Mouse (Mus musculus) CD4-positive, CD25-positive, alpha-beta regulatory T cell, adult 2 months (primary cell): ENCODE measurements around the gene Gm20547.
"Not testable (repeated sequence)": the region's sequence is repeated elsewhere in the genome, so short reads cannot be mapped to it uniquely, and the experiment has no call there.

Experiments
- DNase-seq: peaks from one replicate; pipeline ENCODE4 v3.0.0-alpha.2; 2012; ENCODE audit warnings: low read depth, low spot score

The Gm20547 gene

DNA sequence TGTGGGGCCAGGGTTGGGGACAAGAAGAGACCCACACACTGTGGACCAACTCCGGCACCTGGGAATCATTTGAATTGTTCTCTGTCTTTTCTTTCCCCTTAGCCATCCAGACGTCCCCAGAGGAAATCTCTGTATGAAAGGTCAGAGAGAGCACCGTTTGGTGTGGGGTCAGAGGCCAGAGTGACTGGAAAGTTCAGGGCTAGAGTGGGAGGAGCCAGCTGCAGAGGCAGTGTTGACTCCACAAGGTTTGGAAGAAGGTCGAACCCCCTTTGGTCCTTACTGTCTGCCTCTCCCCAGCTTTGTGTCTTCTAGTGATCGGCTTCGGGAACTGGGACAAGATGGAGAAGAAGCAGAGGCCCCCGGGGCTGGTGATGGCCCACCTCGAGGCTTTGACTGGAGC is 28.3 kb downstream of the Gm20547 start:
- DNase-seq: no peak

DNA sequence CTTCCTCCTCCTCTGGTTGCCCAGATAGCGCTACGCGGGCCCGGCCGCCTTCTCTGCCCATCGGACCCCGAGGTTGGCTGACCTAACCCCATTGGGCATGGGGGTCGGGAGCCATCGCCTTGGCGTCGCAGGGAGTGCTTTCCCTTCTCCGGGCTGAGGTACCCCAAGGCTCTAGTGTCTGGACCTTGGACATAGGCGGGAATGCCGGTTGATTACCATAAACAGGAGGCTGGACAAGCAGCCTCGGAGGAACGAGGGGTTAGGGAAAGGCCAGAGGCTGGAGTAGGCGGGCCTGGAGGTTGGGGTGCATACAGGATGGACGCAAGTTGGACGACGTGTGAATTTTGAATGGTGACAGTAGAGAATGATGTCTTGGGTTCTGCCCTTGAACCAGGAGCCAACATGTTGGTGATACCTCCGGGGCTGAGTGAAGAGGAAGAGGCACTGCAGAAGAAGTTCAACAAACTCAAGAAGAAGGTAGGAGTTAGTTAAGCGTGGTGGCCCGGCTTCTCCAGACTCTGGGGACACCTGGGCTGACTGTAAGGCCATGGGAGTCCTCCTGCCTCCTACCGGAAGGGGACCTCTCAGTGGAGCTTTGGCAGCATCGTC is 31.2 kb downstream of the Gm20547 start:
- DNase-seq: no peak

DNA sequence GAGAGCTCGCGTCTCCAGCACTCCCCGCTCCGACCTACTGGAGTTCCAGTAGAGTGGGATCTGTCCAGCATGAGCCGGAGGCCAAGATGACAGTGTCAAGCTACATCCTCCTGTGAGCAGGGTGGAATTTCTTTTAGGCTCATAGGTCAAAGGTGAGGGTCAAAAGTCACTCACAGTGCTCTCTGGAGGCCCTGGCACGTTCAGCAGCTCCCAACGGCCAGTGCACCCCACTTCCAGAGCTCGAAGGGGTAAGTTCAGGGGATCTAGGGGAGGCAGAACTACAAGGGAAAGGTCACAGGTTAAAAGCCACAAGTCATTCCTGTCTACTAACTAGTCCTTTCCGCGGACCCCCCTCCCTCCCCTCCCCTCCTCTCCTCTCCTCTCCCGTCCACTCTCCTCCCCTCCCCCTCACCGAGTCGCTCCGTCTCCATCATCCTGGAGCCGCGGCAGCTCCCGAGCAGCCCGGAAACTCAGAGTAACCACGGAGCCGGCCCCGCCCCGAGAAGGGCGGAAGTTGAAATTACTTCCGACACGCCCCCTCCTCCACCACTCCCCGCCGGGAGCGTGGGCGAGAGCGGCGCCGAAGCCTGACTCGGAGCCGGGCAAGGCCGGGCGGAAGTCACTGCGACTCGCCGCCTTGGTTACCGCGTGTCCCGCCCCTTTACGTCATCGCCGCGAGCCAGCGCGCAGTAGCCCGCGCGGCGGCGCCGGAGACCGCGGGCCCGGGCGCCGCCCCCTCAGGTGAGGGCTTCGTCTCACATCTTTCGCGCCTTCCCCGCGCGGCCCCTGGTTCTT is 31.9 kb downstream of the Gm20547 start, which contains the start of the genes Skiv2l and Nelfe:
TSS of gene Skiv2l (minus strand) at position 489 of the 795 bp plus-strand sequence.
TSS of gene Nelfe (plus strand) at position 670 of the 795 bp plus-strand sequence.
- DNase-seq: peak; percentile 99

DNA sequence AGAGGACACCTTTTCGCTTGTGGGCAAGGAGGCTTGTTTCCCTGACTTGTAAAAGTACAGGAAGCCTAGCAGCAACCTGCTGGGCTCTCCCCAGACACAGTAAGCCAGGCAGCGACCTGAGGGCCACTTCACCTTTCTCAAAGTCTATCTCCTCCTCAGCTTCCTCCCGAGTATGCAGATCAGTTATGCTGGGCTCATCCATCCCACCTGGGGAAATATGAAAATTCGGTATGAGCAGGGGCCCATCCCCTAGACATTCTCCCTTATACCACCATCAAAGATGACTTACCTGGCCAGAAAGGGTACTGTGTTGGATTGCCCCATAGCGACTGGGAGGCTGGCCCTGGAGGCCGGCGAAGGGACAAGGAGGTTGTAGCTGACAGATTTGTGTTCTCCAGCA is 34.2 kb downstream of the Gm20547 start:
- DNase-seq: no peak

DNA sequence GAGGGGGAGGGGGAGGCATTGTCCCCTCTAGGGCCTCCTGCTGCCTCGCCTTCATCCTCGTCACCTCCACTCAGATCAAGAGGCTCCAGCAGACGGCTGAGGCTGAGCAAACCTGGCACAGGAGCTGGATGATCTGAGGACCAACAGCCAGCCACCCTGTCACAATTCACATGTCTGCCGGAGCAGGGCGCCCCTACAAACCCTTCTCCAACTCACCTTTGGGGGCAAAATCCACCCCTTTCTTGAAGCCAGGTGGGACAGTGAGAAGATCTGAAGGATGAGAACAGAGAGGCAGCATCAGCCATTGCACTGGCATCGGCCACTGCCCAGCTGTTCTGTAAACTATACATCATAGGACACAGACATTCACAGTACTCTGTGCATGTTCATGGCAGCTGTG is 34.6 kb downstream of the Gm20547 start:
- DNase-seq: no peak

DNA sequence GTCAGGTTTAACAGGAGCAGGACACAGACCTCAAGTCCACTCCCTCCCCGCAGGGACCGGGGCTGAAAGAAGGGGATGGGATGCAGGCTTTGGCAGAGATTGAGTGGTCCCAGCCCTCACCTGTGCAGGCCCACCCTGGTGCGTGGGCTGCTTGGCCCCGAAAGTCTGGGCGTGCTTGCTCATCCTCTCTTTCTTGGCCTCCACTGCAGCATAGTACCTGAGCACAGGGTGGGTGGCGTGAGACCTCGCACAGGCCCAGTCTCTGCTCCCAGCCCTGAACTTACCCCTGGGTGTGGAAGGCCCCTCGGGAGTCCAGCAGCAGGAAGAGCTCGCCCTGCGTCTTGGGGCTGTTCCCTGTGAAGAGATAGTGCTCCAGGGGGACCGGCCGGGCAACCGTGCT is 37.0 kb downstream of the Gm20547 start:
- DNase-seq: no peak

DNA sequence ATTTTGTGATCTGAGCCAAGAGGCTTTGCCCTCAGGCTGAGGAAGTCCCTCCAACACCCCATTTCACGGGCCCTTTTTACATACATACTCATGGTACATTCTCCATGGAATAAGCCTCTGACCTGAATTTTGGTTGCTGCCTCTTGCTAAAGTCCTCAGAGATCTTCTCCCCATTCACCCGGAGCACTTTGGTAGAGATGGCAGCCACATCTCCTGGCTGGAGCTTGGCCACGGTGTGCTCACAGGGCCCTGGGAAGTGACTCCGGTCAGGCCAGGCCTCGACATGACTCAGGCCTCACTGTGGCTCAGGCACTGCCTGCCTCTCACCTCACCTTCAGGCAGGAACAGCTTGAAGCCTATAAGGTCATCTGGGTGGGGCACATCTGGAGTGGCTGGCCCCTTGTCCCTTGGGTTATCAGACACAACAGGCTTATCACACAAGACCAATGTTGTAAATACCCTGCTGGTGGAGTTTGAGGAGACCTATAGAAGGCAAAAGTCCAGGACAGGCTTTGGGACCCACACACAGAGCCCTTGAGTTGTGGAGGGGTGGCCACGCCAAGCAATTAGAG is 41.0 kb downstream of the Gm20547 start:
- DNase-seq: no peak

DNA sequence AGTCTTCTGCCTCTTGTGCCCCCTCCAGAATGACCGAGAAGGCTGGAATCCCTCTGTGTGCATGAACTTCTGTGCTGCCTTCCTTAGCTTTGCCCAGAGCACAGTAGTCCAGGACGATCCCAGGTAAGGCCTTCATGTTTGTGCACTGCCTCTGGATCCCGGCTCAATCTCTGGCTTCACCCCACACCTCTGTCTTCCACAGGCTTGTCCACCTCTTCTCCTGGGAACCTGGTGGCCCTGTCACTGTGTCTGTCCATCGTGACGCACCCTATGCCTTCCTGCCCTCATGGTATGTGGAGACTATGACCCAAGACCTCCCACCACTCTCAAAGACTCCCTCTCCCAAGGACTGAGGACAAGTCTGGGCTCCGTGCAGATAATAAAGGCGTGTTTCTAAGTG is 43.1 kb downstream of the Gm20547 start:
- no peak for DNase-seq

DNA sequence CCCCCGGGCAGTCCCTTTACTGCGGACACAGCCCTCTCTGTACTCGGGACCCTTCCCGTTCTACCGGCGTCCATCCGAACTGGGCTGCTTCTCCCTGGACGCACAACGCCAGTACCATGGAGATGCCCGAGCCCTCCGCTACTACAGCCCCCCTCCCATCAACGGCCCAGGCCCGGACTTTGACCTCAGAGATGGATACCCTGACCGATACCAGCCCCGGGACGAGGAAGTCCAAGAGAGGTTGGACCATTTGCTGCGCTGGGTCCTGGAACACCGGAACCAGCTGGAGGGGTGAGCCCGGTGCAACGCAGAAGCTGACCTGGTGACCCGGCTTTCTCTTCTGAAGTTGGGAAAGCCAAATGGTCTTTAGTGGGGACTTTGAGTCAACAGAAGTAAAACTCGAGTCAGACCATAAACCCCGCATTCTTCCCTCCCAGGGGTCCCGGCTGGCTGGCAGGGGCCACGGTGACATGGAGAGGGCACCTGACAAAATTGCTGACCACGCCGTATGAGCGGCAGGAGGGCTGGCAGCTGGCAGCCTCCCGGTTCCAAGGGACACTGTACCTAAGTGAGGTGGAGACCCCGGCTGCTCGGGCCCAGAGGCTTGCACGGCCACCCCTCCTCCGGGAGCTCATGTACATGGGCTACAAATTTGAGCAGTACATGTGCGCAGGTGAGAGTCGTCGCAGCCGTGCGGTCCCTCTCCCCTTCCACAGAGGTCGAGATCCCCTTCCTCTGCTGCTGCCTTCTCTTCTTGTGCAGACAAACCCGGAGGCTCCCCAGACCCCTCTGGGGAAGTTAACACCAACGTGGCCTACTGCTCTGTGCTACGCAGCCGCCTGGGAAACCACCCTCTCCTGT is 44.1 kb downstream of the Gm20547 start:
- no peak for DNase-seq

DNA sequence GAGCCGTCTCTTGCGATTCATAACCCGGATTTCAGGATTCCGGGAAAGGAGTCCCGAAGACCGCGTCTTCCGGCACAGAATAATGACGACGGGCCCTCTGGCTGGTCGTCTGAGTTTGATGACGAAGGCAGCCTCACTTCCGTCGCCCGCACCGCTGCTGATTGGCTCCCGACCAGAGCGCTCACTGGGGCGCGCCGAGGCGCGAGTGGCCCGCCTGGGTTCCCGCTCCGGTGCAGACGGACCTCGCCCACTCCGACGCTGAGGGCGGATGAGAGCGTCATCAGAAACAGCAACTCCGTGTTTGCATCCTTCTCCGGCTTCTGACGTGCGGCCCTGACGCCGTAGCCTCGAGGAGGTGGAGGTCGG is 45.0 kb downstream of the Gm20547 start, which contains the start of the genes Stk19 and Dxo:
TSS of gene Stk19 (minus strand) at position 90 of the 366 bp plus-strand sequence.
TSS of gene Dxo (plus strand) at position 164 of the 366 bp plus-strand sequence.
- peak; percentile 97 for DNase-seq

DNA sequence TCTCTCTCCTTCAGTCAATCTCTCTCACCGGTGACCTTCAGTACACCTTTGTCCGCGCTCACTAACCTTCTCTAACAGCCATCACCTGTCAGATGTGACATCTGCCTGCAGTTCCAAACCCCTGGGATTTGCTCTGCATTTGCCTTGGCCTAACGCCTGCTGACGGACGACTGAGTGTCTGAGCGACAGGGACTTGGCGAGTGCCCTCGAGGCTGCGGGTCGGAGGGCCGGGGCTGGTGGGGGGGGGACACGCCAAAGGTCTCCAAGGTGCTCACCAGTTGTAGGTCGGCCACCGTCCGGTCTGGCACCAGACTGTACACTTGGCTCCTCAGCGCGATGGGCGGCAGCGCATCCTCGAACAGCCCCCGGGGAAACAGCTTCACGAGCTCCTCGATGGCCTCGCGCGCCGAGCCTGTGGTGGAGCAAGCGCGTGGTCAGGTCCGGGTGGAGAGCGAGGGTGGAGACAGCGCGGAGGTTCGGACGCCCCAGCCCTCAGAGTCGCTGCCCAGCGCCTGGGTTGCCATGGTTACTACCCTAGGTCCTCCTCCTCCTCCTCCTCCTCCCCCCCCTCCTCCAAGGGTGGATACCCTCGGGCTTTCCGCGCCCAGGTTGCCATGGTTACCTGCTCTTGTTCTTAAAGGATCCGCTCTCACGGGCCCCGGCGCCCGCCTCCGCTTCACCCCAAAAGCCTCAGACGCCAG is 45.5 kb downstream of the Gm20547 start:
- no peak for DNase-seq

DNA sequence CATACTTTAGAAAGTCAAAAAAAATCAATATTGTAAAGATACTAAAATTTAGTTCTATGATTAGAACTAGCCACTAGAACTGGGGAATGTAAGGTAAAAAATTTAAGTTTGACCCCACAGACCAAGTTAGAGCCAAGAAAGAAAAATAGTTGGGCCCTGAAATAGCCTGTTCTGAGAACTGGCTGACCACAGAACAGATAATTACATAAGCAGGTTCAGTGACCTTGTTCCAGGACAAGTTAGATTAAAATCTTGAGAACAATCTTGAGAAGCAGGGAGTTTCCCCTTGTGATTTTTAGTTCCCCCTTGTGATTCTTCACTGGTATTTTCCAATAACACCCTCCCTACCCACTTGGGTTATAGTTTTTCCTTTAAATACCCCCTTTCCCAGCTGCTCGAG is 51.1 kb downstream of the Gm20547 start:
- DNase-seq: not testable (repeated sequence)

DNA sequence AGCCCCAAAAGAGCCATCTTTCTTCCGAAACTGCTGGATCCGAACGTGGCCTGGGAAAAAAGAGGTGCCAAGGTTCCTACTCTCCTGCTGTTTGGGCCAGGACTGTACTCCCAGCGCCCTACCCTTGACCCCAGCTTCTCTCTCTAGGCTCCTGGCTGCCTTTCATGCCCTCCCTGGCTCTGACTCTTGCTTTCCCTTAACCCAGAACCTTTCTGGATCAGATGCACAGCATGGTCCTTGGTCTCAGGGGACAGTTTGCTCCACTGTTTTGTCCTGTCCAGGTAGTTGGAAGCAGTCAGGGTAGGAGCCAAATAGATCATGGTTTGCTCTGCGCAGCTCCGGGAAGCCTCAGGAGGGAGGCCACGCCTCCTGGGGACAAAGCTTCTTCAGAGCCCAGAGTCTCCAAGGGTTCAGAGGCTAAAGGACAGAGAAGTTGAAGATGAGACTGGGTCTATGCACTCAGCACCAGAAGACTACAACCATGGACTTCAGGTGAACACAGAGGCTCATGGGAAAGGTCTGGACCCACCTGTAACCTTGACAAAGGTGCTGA is 66.9 kb downstream of the Gm20547 start:
- no peak for DNase-seq

DNA sequence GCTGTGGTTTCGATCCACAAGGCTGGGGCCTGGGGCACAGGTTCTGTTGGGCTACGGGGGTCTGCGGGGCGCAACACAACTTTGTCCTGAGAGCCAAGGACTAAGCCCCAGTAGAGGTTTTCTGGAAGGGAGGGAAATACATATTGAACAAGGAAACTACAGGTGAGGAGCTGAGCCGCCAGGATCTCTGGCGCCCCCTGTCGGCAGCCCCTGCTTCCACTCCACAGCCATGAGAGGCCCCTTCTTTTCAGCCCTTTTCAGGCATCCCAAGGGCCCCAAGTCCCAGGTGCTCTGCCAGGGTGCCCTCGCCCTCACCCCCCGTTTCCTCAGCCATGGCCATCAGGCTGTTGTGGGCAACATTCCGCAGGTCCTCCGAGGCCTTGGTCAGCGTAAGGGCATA is 68.1 kb downstream of the Gm20547 start:
- DNase-seq: peak; percentile 66

DNA sequence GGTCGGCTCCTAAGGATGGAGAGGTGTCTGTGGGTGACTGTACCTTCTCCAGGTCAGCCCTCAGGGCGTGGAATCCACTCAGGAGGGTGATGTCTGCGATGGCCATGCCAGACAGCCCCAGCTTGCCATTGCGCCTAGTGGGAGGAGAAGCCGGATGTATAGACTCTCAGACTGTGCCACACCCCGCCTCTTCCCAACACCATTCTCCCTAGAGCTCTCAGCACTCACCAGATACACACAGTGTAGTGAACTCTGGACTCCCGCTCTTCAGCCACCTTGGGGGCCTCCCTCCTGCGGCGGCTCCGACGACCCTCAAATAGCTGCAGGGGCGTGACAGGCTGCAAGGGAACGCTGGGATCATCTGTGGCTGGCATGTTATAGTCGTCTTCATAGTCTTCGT is 70.6 kb downstream of the Gm20547 start:
- no peak for DNase-seq

DNA sequence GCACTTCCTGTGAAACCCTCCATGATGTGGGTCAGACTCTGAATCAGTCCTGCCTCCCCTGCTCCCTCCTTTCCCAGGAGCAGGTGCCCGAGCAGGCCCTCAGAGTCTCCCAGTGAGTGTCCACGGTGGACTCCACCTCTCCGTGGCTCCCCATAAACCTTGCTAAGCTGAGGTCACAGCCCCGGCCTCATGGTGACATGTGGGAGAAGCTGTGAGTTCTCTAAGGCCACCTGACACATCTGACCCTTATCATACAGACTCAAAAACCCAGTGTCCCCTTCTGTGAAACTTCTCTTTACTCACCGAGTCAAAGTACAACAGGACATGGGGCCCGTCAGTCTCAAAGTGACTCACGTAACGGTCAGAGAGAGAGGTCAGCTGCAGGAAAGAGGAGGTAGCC is 71.0 kb downstream of the Gm20547 start:
- not testable (repeated sequence) for DNase-seq

DNA sequence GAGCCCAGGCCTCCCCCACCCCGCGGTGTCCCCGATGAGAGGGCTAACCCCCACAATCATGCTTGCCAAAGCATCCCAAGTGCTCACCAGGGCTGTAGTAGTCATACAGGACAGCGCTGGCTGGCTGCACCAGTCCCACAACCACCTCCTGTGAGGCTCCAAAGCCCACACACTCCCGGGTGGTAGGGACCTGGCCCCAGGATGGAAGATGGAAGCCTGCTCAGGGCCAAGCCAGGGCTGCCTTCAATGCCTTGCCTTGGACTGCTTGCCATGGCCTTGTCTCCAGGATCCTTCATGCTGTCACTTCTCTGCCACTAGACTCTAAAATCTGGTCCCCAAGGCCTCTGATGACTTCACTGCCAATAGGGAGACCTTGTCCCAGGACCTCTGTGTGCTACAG is 71.4 kb downstream of the Gm20547 start:
- DNase-seq: not testable (repeated sequence)

DNA sequence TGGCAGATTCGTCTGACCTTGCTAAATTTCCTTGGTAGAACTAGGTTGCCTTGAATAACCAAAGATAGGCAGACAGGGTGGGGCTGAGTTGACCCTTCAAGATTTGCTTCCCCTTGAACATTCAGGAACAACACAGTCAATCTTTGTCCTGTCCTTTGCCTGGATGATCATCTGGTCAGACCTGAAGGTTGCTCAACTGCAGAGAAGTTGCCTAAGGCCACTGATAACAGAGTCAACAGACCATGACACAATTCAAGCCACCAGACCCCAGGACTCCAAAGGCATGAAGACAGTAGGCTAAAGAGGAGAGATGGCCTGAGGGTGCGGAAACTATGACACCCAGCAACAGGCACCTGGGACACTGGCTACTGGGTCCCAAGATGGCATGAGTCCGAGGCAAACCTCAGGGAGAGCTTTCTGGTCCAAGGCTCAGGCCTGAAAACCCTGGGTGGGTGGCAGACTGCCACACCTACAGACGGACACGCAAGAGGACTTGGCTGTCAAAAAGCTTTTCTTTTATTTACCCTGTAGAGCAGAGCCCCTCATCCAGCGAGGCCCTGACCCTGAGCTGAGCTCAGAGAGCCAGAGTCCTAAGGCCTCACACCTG is 73.1 kb downstream of the Gm20547 start:
- no peak for DNase-seq

DNA sequence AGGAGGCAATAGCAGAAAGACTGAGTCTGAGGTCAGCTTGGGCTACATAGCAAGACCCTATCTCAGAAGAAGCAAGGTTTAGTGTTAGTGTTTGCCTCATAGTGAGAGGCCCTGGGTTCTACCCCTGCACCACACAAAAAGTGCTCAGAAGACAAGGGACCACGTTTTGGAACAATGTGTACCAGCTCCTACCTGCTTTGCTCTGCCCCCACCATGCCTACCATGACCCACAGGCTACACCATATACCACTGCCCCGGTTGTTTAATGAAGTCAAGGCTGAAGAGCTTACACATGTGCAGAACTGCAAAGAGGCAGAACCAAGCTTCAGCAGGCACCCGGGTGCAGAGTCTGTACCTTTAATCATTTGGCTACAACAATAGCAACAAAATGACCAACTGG is 74.7 kb downstream of the Gm20547 start:
- DNase-seq: no peak
